Mouse (Mus musculus): ENCODE measurements at regions not wholly inside any gene's neighbourhood (a gene's known extent, or its start where the extent isn't known, plus 50 kb on each side); places are given as distances from the start of the nearest gene placed in this dataset.
"Not testable (repeated sequence)": the region's sequence is repeated elsewhere in the genome, so short reads cannot be mapped to it uniquely, and the experiment has no call there.

DNA sequence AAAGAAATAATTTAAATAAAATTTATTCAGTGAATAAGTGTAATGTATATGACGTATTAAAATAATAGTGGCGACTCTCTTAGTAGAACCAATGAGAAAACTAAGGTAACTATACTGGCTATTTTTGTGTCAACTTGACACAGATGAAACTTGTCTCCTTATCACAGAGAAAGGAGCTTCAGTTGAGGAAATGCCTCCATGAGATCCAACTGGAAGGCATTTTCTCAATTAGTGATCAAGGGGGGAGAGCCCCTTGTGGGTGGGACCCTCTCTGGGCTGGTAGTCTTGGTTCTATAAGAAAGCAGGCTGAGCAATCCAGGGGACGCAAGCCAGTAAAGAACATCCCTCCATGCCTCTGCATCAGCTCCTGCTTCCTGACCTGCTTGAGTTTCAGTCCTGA, 73.1 kb upstream of the Rnpc3 start:
- not testable (repeated sequence) for H3K4me3 ChIP-seq; H3K27ac ChIP-seq (replicated peaks); H3K9me3 ChIP-seq; H3K36me3 ChIP-seq (replicated peaks); H3K4me1 ChIP-seq; H3K27me3 ChIP-seq (replicated peaks; ENCODE audit: low read depth, poor library complexity, severe bottlenecking); DNase-seq (ENCODE audit: low spot score)
- WGBS: 92% methylated on average over 3 of the region's 3 CpGs

DNA sequence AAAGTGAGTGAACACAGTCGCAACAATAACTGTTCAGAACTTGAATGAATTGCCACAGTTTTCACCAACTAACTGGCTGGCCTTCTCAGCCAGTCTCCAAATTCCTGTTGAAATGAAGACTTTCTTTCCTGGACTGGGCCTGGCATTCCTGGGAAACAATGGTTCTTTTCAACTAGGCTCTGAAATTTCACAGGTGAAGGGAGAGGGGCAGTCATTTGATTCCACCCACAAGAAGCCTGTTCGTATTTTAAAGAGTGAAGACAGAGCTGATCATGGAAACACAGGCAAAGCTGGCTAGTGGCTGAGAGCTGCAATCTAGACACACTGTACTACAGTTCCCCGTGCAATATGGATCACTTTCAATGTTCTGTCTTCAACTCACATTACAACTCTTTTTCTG, 69.1 kb upstream of the Rnpc3 start:
- Histone ChIP-seq H3K4me3 (no peak overlapping the region), H3K27ac (replicated peaks) (no peak overlapping the region), H3K36me3 (replicated peaks) (no peaks in the 10 kb centered on the region), H3K9me3 (no peaks in the 10 kb centered on the region), H3K4me1 (peaks cover 11% of the 10 kb centered on the region), H3K27me3 (replicated peaks; ENCODE audit: low read depth, poor library complexity, severe bottlenecking) (no peaks in the 10 kb centered on the region)
- DNase-seq (ENCODE audit: low spot score): peak; percentile 13
- 37% methylated on average over 3 of the region's 3 CpGs for WGBS

GRCm38 (mm10) chr3:113697471-113697870, 67.5 kb upstream of the Rnpc3 start:
- H3K36me3 ChIP-seq (replicated peaks): no peaks in the 10 kb centered on the region
- 48% methylated on average over 2 of the region's 2 CpGs for WGBS
- H3K4me1 ChIP-seq: peaks cover 11% of the 10 kb centered on the region
- no peaks in the 10 kb centered on the region for H3K9me3 ChIP-seq
- no peak overlapping the region for H3K27ac ChIP-seq (replicated peaks)
- no peaks in the 10 kb centered on the region for H3K27me3 ChIP-seq (replicated peaks; ENCODE audit: low read depth, poor library complexity, severe bottlenecking)
- no peak for DNase-seq (ENCODE audit: low spot score)
- no peak overlapping the region for H3K4me3 ChIP-seq

- no peak for DNase-seq (ENCODE audit: low spot score)
- H3K27ac ChIP-seq (replicated peaks): no peak overlapping the region
- WGBS: 15% methylated on average over 5 of the region's 5 CpGs
Observed at GRCm38 (mm10) chr3:113696518-113696917, 66.6 kb upstream of the Rnpc3 start.

More at GRCm38 (mm10) chr3:113696518-113696917, 66.6 kb upstream of the Rnpc3 start:
- Histone ChIP-seq H3K9me3 (no peaks in the 10 kb centered on the region), H3K4me1 (peaks cover 11% of the 10 kb centered on the region), H3K36me3 (replicated peaks) (no peaks in the 10 kb centered on the region), H3K4me3 (no peak overlapping the region), H3K27me3 (replicated peaks; ENCODE audit: low read depth, poor library complexity, severe bottlenecking) (no peaks in the 10 kb centered on the region)
